Mouse (Mus musculus): Measurements from ENCODE around the gene Mical3. TPM values are rescaled to one million over a fixed set of nuclear protein-coding genes. Genes with fewer than 3 reads are reported as not detected.

The Mical3 gene
- polyA plus RNA-seq, 1 experiment: 49.0 TPM

GRCm38 (mm10) chr6:121035268-121035667, 95.5 kb downstream of the Mical3 start:
- no peaks in the 10 kb centered on the region for H3K36me3 ChIP-seq (ENCODE audit: control insufficient read depth, insufficient read depth, low read length, poor library complexity, severe bottlenecking)
- no peak overlapping the region for H3K27ac ChIP-seq (ENCODE audit: insufficient read depth, low read length)

GRCm38 (mm10) chr6:121033250-121033649, 97.5 kb downstream of the Mical3 start:
- H3K36me3 ChIP-seq (ENCODE audit: control insufficient read depth, insufficient read depth, low read length, poor library complexity, severe bottlenecking): no peaks in the 10 kb centered on the region
- no peaks in the 10 kb centered on the region for H3K9me3 ChIP-seq (replicated peaks; ENCODE audit: control insufficient read depth, insufficient read depth, low read length, poor library complexity, severe bottlenecking)
- H3K4me1 ChIP-seq (ENCODE audit: control insufficient read depth, insufficient read depth, low read length): no peaks in the 10 kb centered on the region

More at GRCm38 (mm10) chr6:121035268-121035667, 95.5 kb downstream of the Mical3 start:
- Histone ChIP-seq H3K9me3 (replicated peaks; ENCODE audit: control insufficient read depth, insufficient read depth, low read length, poor library complexity, severe bottlenecking) (no peaks in the 10 kb centered on the region), H3K4me3 (ENCODE audit: low read depth, low read length) (no peak overlapping the region), H3K9ac (ENCODE audit: low read depth, poor library complexity, severe bottlenecking) (no peak overlapping the region), H3K4me1 (ENCODE audit: control insufficient read depth, insufficient read depth, low read length) (no peaks in the 10 kb centered on the region), H3K27me3 (ENCODE audit: control insufficient read depth, insufficient read depth, low read length, poor library complexity, severe bottlenecking) (no peaks in the 10 kb centered on the region)
- TF ChIP-seq EP300 (IDR thresholded peaks at IDR 0.05; ENCODE audit: insufficient read depth, low read depth, low read length) (no peak), POLR2A (IDR thresholded peaks at IDR 0.05; ENCODE audit: insufficient read depth, low read length) (no peak), CTCF (IDR thresholded peaks at IDR 0.05; ENCODE audit: low read depth, low read length) (no peak)

GRCm38 (mm10) chr6:121031370-121031769, 99.4 kb downstream of the Mical3 start:
- TF ChIP-seq CTCF (IDR thresholded peaks at IDR 0.05; ENCODE audit: low read depth, low read length) (no peak), POLR2A (IDR thresholded peaks at IDR 0.05; ENCODE audit: insufficient read depth, low read length) (no peak), EP300 (IDR thresholded peaks at IDR 0.05; ENCODE audit: insufficient read depth, low read depth, low read length) (no peak)
- Histone ChIP-seq H3K9ac (ENCODE audit: low read depth, poor library complexity, severe bottlenecking) (no peak overlapping the region), H3K4me1 (ENCODE audit: control insufficient read depth, insufficient read depth, low read length) (no peaks in the 10 kb centered on the region), H3K27me3 (ENCODE audit: control insufficient read depth, insufficient read depth, low read length, poor library complexity, severe bottlenecking) (no peaks in the 10 kb centered on the region), H3K9me3 (replicated peaks; ENCODE audit: control insufficient read depth, insufficient read depth, low read length, poor library complexity, severe bottlenecking) (no peaks in the 10 kb centered on the region), H3K27ac (ENCODE audit: insufficient read depth, low read length) (no peak overlapping the region), H3K36me3 (ENCODE audit: control insufficient read depth, insufficient read depth, low read length, poor library complexity, severe bottlenecking) (no peaks in the 10 kb centered on the region), H3K4me3 (ENCODE audit: low read depth, low read length) (no peak overlapping the region)

More at GRCm38 (mm10) chr6:121033250-121033649, 97.5 kb downstream of the Mical3 start:
- no peak overlapping the region for H3K27ac ChIP-seq (ENCODE audit: insufficient read depth, low read length)
- H3K9ac ChIP-seq (ENCODE audit: low read depth, poor library complexity, severe bottlenecking): no peak overlapping the region
- no peak overlapping the region for H3K4me3 ChIP-seq (ENCODE audit: low read depth, low read length)
- no peaks in the 10 kb centered on the region for H3K27me3 ChIP-seq (ENCODE audit: control insufficient read depth, insufficient read depth, low read length, poor library complexity, severe bottlenecking)
- TF ChIP-seq POLR2A (IDR thresholded peaks at IDR 0.05; ENCODE audit: insufficient read depth, low read length) (no peak), EP300 (IDR thresholded peaks at IDR 0.05; ENCODE audit: insufficient read depth, low read depth, low read length) (no peak), CTCF (IDR thresholded peaks at IDR 0.05; ENCODE audit: low read depth, low read length) (no peak)

GRCm38 (mm10) chr6:121029897-121030589, 100.8 kb downstream of the Mical3 start:
- Histone ChIP-seq H3K4me3 (ENCODE audit: low read depth, low read length) (no peak overlapping the region), H3K9ac (ENCODE audit: low read depth, poor library complexity, severe bottlenecking) (no peak overlapping the region), H3K9me3 (replicated peaks; ENCODE audit: control insufficient read depth, insufficient read depth, low read length, poor library complexity, severe bottlenecking) (no peaks in the 10 kb centered on the region), H3K27me3 (ENCODE audit: control insufficient read depth, insufficient read depth, low read length, poor library complexity, severe bottlenecking) (no peaks in the 10 kb centered on the region), H3K36me3 (ENCODE audit: control insufficient read depth, insufficient read depth, low read length, poor library complexity, severe bottlenecking) (no peaks in the 10 kb centered on the region), H3K27ac (ENCODE audit: insufficient read depth, low read length) (no peak overlapping the region), H3K4me1 (ENCODE audit: control insufficient read depth, insufficient read depth, low read length) (no peaks in the 10 kb centered on the region)
- TF ChIP-seq POLR2A (IDR thresholded peaks at IDR 0.05; ENCODE audit: insufficient read depth, low read length) (no peak), CTCF (IDR thresholded peaks at IDR 0.05; ENCODE audit: low read depth, low read length) (no peak), EP300 (IDR thresholded peaks at IDR 0.05; ENCODE audit: insufficient read depth, low read depth, low read length) (no peak)

GRCm38 (mm10) chr6:121028514-121028913, 102.3 kb downstream of the Mical3 start:
- no peaks in the 10 kb centered on the region for H3K27me3 ChIP-seq (ENCODE audit: control insufficient read depth, insufficient read depth, low read length, poor library complexity, severe bottlenecking)
- no peaks in the 10 kb centered on the region for H3K36me3 ChIP-seq (ENCODE audit: control insufficient read depth, insufficient read depth, low read length, poor library complexity, severe bottlenecking)
- no peaks in the 10 kb centered on the region for H3K9me3 ChIP-seq (replicated peaks; ENCODE audit: control insufficient read depth, insufficient read depth, low read length, poor library complexity, severe bottlenecking)
- H3K9ac ChIP-seq (ENCODE audit: low read depth, poor library complexity, severe bottlenecking): no peak overlapping the region
- no peak overlapping the region for H3K4me3 ChIP-seq (ENCODE audit: low read depth, low read length)
- no peaks in the 10 kb centered on the region for H3K4me1 ChIP-seq (ENCODE audit: control insufficient read depth, insufficient read depth, low read length)
- no peak for TF ChIP-seq EP300 (IDR thresholded peaks at IDR 0.05; ENCODE audit: insufficient read depth, low read depth, low read length)
- no peak for TF ChIP-seq CTCF (IDR thresholded peaks at IDR 0.05; ENCODE audit: low read depth, low read length)
- TF ChIP-seq POLR2A (IDR thresholded peaks at IDR 0.05; ENCODE audit: insufficient read depth, low read length): no peak
- H3K27ac ChIP-seq (ENCODE audit: insufficient read depth, low read length): no peak overlapping the region

GRCm38 (mm10) chr6:121027314-121027713, 103.5 kb downstream of the Mical3 start:
- TF ChIP-seq CTCF (IDR thresholded peaks at IDR 0.05; ENCODE audit: low read depth, low read length) (no peak), EP300 (IDR thresholded peaks at IDR 0.05; ENCODE audit: insufficient read depth, low read depth, low read length) (no peak), POLR2A (IDR thresholded peaks at IDR 0.05; ENCODE audit: insufficient read depth, low read length) (no peak)
- H3K36me3 ChIP-seq (ENCODE audit: control insufficient read depth, insufficient read depth, low read length, poor library complexity, severe bottlenecking): no peaks in the 10 kb centered on the region
- no peaks in the 10 kb centered on the region for H3K9me3 ChIP-seq (replicated peaks; ENCODE audit: control insufficient read depth, insufficient read depth, low read length, poor library complexity, severe bottlenecking)
- no peaks in the 10 kb centered on the region for H3K4me1 ChIP-seq (ENCODE audit: control insufficient read depth, insufficient read depth, low read length)
- H3K27ac ChIP-seq (ENCODE audit: insufficient read depth, low read length): no peak overlapping the region
- no peak overlapping the region for H3K9ac ChIP-seq (ENCODE audit: low read depth, poor library complexity, severe bottlenecking)
- H3K4me3 ChIP-seq (ENCODE audit: low read depth, low read length): no peak overlapping the region
- no peaks in the 10 kb centered on the region for H3K27me3 ChIP-seq (ENCODE audit: control insufficient read depth, insufficient read depth, low read length, poor library complexity, severe bottlenecking)
